Mouse (Mus musculus) lung, postnatal 0 days (tissue): ENCODE measurements at regions not wholly inside any gene's neighbourhood (a gene's known extent, or its start where the extent isn't known, plus 50 kb on each side); places are given as distances from the start of the nearest gene placed in this dataset.

Source experiments
- ATAC-seq: fragments of 200-750 bp; cut with Nextera tagmentation; 2 replicates; pipeline ENCODE4 v1.8.0; 2017; ENCODE audit warnings: moderate library complexity
- DNase-seq: peaks from one replicate; pipeline ENCODE4 v3.0.0-alpha.2; 2016; ENCODE audit warnings: low spot score
- H3K27ac ChIP-seq: fragments of 300-500 bp; sonication (generic); 2 replicates; pipeline ENCODE4 v1.5.1; 2014; ENCODE audit warnings: antibody characterized with exemption, mild to moderate bottlenecking, low read length, mixed read lengths
- H3K27me3 ChIP-seq: fragments of 300-500 bp; sonication (generic); replicated peaks from 2 replicates; pipeline ENCODE4 v1.6.1; 2014; ENCODE audit warnings: low read length, mixed read lengths; ENCODE audit not compliant: insufficient read depth
- H3K36me3 ChIP-seq: fragments of 300-500 bp; sonication (generic); 2 replicates; pipeline ENCODE4 v1.6.1; 2014; ENCODE audit warnings: low read length, mixed read lengths; ENCODE audit not compliant: insufficient read depth
- H3K4me1 ChIP-seq: fragments of 300-500 bp; sonication (generic); 2 replicates; pipeline ENCODE4 v1.6.1; 2014; ENCODE audit warnings: antibody characterized with exemption, low read depth, low read length, mixed read lengths; ENCODE audit not compliant: insufficient read depth
- H3K4me2 ChIP-seq: fragments of 300-500 bp; sonication (generic); replicated peaks from 2 replicates; pipeline ENCODE4 v1.6.1; 2014; ENCODE audit warnings: low read depth, mild to moderate bottlenecking, low read length, moderate library complexity, mixed read lengths
- H3K4me3 ChIP-seq: fragments of 300-500 bp; sonication (generic); 2 replicates; pipeline ENCODE4 v1.5.1; 2014; ENCODE audit warnings: low read depth, low read length
- H3K9ac ChIP-seq: fragments of 300-500 bp; sonication (generic); replicated peaks from 2 replicates; pipeline ENCODE4 v1.6.1; 2014; ENCODE audit warnings: low read depth, mild to moderate bottlenecking
- H3K9me3 ChIP-seq: fragments of 300-500 bp; sonication (generic); 2 replicates; pipeline ENCODE4 v1.6.1; 2016; ENCODE audit warnings: low read length, mixed read lengths
- CTCF ChIP-seq: IDR thresholded peaks from 2 replicates; pipeline ENCODE4 v1.5.1; 2016; ENCODE audit warnings: antibody characterized with exemption, mild to moderate bottlenecking
- EP300 ChIP-seq: IDR thresholded peaks from 2 replicates; pipeline ENCODE4 v1.6.1; 2016; ENCODE audit warnings: antibody characterized with exemption, mild to moderate bottlenecking, control low read depth
- WGBS: fragments of 180-500 bp; shearing (Covaris S2); extraction: QIAGEN DNeasy Blood & Tissue Kit; methylation state at CpG from one replicate; pipeline ENCODE4 v1.1.7; 2014; 5-methylcytosine and 5-hydroxymethylcytosine counted together

DNA sequence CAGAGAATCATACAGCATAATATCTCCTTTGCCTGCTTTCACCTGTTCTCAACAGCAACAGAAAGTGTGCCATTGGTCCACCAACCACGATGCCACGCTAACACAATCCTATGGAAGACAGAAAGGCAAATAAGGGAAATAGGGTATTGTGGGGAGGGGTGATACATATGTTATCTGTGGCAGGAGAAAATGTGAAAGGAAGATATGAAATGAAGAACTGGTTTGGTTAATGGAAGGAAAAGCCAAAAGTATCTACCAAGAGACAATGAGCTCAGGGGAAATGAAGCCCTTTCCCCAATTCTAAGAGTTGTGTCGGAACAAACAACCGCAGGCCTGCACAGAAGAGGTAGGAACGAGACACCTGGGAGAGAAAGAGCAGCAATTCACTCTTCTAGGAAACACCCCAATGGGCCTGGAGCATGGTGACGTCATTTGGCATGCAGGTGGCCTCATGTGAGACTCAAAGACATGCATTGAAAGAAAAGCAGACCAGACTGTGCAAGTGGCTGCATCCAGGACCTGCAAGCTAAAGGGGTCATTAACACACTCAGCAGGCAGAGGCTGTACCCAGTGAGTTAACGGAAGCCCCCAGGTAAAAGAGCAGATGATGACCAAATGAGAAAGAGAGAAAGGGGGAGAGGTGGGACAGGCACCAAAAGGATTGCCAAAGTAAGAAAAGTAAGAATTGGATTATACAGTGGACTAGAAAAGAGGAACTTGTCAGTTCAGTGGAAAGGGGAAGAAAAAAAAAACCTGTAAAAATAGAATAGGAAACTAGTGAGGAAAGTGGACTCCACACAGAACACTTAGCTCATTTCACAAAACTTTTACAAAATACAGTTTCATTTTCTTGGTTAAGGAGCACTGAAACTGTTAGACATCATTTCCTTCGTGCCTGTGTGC, 522.2 kb upstream of the Cited2 start:
- TF ChIP-seq CTCF (no peak), EP300 (no peak)
- no peaks in the 10 kb centered on the region for H3K27me3 ChIP-seq
- H3K4me2 ChIP-seq, result no peak overlapping the region
- H3K36me3 ChIP-seq, result no peaks in the 10 kb centered on the region
- H3K9ac ChIP-seq, result no peak overlapping the region
- ATAC-seq (no peak), DNase-seq (peak; percentile 19)
- WGBS, result 81% methylated on average over 8 of the region's 8 CpGs
- no peaks in the 10 kb centered on the region for H3K9me3 ChIP-seq
- H3K4me1 ChIP-seq, result 0 out of 2 replicates have a peak, but pooled peaks cover 2% of the 10 kb centered on the region
- no peak overlapping the region for H3K27ac ChIP-seq
- H3K4me3 ChIP-seq, result no peak overlapping the region

DNA sequence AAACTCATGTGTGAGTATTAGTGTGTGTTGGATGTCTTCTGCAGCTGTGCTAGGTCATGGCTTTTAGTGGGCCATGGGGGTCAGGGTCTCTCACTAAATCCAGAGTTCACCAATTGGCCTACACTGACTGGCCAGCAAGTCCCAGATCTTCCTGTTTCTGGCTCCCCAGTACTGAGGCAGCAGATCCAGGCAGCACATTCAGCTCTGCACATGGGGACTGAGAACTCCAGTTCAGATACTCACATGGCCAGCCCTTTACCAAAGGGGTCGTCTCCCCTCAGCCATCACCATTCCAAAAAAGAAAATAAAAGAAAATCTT, 521.6 kb upstream of the Cited2 start:
- H3K27ac ChIP-seq, result no peak overlapping the region
- H3K4me2 ChIP-seq, result no peak overlapping the region
- DNase-seq (no peak), ATAC-seq (no peak)
- 0 out of 2 replicates have a peak, but pooled peaks cover 2% of the 10 kb centered on the region for H3K4me1 ChIP-seq
- no peaks in the 10 kb centered on the region for H3K27me3 ChIP-seq
- no peak overlapping the region for H3K9ac ChIP-seq
- WGBS, result 67% methylated on average over 1 of the region's 1 CpGs
- TF ChIP-seq CTCF, result no peak
- TF ChIP-seq EP300, result no peak
- no peaks in the 10 kb centered on the region for H3K9me3 ChIP-seq
- no peaks in the 10 kb centered on the region for H3K36me3 ChIP-seq
- no peak overlapping the region for H3K4me3 ChIP-seq

DNA sequence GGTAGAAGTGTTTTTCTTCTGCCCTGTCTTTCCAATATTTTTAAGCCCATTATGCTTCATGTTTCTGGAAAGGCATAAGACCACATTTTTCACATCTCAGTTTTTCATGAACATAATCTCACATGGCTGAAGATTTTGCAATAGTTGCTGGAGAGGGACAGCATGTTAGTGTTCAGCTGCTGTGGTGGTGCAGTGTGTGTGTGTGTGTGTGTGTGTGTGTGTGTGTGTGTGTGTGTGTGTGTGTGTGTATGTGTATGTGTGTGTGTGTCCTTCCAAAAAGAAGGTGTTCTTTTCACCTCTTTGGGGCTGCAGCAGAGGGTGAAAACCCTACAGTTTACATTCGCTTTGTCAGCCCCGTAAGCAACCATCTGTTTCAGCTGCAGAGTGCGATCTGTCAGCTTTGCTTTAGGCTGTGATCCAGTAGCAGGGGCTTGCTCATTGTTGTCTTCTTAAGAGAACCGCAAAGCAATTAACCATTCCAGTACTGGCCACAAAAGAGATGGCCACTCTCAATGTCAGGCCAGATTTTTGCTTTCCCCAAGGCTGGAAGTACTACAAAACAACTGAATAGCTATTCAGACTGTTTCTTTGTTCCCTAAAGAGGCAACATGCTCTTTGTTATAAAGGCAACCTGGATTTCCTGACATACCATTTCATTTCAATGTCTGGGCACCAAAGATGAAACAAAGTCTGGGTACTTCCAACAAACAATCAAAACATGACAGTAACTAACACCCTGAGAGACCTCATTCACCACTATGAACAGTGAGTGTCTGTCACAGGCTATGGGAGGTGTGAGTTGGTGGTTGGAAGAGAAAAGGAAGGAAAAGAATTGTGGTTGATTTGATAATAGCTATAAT, 520.2 kb upstream of the Cited2 start:
- Histone ChIP-seq H3K9me3 (no peaks in the 10 kb centered on the region), H3K27me3 (no peaks in the 10 kb centered on the region), H3K4me3 (no peak overlapping the region), H3K27ac (peak overlapping the region; percentile 14; the same call in 1 of the 2 replicates), H3K36me3 (no peaks in the 10 kb centered on the region), H3K4me1 (0 out of 2 replicates have a peak, but pooled peaks cover 2% of the 10 kb centered on the region), H3K9ac (no peak overlapping the region), H3K4me2 (no peak overlapping the region)
- TF ChIP-seq CTCF, result no peak
- TF ChIP-seq EP300, result no peak
- no peak for ATAC-seq
- WGBS, result 38% methylated on average over 4 of the region's 4 CpGs
- peak; percentile 67 for DNase-seq

DNA sequence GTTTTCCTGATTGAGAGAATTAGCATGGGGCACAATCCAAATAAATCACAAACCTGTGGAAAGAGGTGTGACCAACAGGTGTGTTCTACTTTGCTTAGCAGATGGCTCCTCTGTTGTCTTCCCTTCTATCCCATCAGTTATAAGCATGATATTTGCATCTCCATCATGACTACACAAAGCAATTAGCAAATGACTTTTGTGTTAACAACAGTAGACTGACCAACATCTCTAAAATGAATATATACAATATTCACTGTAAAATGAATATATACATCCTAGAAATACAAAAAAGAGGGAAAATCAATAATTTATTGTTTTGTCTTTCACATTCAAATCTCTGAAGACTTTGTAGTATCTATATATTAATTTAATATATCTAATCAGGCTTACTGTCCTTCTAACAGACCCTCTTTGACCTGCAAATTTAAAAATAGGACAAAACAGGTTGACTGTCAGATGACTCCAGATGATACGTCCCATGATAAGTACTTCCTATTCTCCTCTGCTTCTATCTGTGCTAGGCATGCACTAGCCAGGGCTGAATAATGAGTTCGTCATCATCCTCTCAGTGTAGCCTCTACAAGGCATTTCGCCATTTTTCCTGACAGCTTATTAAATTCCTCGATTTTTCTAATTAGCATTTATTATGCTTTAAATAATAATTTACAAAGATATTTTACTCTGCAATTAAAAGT, 519.5 kb upstream of the Cited2 start:
- WGBS, result 88% methylated on average over 4 of the region's 4 CpGs
- DNase-seq, result no peak
- no peak overlapping the region for H3K4me3 ChIP-seq

DNA sequence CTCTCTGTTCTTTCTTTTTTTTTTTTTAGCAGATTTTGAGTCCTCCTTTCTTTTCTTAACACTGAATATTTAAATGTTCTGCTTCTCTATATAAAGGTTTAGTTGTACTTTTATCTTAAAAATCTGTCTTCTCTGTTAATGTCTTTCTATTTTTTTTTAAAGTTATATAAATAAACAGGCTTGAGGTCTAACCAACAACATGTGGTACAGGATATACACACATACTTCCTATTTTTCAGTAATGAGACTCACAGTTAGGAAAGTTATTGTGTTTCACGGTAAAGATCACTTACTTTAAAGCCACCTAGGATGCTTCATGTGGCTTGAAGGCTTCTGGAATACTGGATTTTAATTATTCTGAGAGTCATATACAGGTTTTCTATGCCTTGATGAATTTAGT, 518.9 kb upstream of the Cited2 start:
- Histone ChIP-seq H3K27me3 (no peaks in the 10 kb centered on the region), H3K9ac (no peak overlapping the region), H3K9me3 (no peaks in the 10 kb centered on the region), H3K4me3 (no peak overlapping the region), H3K36me3 (no peaks in the 10 kb centered on the region), H3K4me2 (no peak overlapping the region), H3K27ac (no peak overlapping the region), H3K4me1 (0 out of 2 replicates have a peak, but pooled peaks cover 2% of the 10 kb centered on the region)
- DNase-seq (no peak), ATAC-seq (no peak)
- TF ChIP-seq CTCF, result no peak
- TF ChIP-seq EP300, result no peak
- 56% methylated on average over 1 of the region's 1 CpGs for WGBS

More for the DNA sequence above, 519.5 kb upstream of the Cited2 start:
- TF ChIP-seq EP300, result no peak
- TF ChIP-seq CTCF, result no peak
- Histone ChIP-seq H3K9ac (no peak overlapping the region), H3K27me3 (no peaks in the 10 kb centered on the region), H3K27ac (no peak overlapping the region), H3K4me1 (0 out of 2 replicates have a peak, but pooled peaks cover 2% of the 10 kb centered on the region), H3K9me3 (no peaks in the 10 kb centered on the region), H3K36me3 (no peaks in the 10 kb centered on the region), H3K4me2 (no peak overlapping the region)
- ATAC-seq, result no peak
